Mouse (Mus musculus) MEL (cell line): ENCODE measurements around the gene Gm27029. TPM values are rescaled to one million over a fixed set of nuclear protein-coding genes. Genes with fewer than 3 reads are reported as not detected.
A peak's percentile ranks its signal among the peaks of the same experiment; 100 is the strongest.

ENCODE experiments used
- DNase-seq: peaks from one replicate; pipeline ENCODE4 v3.0.0; 2011; ENCODE audit warnings: low read depth, low spot score
- H3K27ac ChIP-seq: 2 replicates; pipeline ENCODE4 v1.5.1; 2012; ENCODE audit warnings: low read depth, mild to moderate bottlenecking, control low read depth, low read length, moderate library complexity; ENCODE audit not compliant: control insufficient read depth
- H3K27me3 ChIP-seq, 2 experiments: fragments of 150-350 bp in 1 of 2; sonication (generic) in 1 of 2; 2 replicates each; pipeline ENCODE4 v1.6.1; 2012; ENCODE audit warnings: low read length in 2 of 2, mild to moderate bottlenecking in 2 of 2, improper control_type of control experiment in 1 of 2, moderate library complexity in 1 of 2; ENCODE audit not compliant: insufficient read depth in 2 of 2, control insufficient read depth in 1 of 2
- H3K36me3 ChIP-seq, 2 experiments: 2 replicates each; pipeline ENCODE4 v1.6.1; 2012 to 2014; ENCODE audit warnings: low read length in 2 of 2, improper control_type of control experiment in 1 of 2, inconsistent platforms in 1 of 2, mild to moderate bottlenecking in 1 of 2; ENCODE audit not compliant: insufficient read depth in 2 of 2, control insufficient read depth in 1 of 2
- H3K4me1 ChIP-seq, 2 experiments: fragments of 150-350 bp in 1 of 2; sonication (generic) in 1 of 2; 2 replicates each; pipeline ENCODE4 v1.6.1; 2012; ENCODE audit warnings: low read length in 2 of 2, improper control_type of control experiment in 1 of 2, mild to moderate bottlenecking in 1 of 2; ENCODE audit not compliant: insufficient read depth in 2 of 2, control insufficient read depth in 1 of 2
- H3K4me3 ChIP-seq, 2 experiments: fragments of 150-350 bp in 1 of 2; sonication (generic) in 1 of 2; 2 replicates each; pipeline ENCODE4 v1.5.1; 2012; ENCODE audit warnings: low read depth in 2 of 2, low read length in 2 of 2, mild to moderate bottlenecking in 2 of 2, moderate library complexity in 2 of 2, control low read depth in 1 of 2, improper control_type of control experiment in 1 of 2; ENCODE audit not compliant: control insufficient read depth in 1 of 2, insufficient read depth in 1 of 2
- H3K79me2 ChIP-seq: 2 replicates; pipeline ENCODE4 v1.6.1; 2012; ENCODE audit warnings: mild to moderate bottlenecking, low read length, moderate library complexity; ENCODE audit not compliant: control insufficient read depth, poor library complexity, insufficient read depth
- H3K9ac ChIP-seq: 2 replicates; pipeline ENCODE4 v1.6.1; 2012; ENCODE audit warnings: low read depth, mild to moderate bottlenecking, control low read depth, low read length, moderate library complexity; ENCODE audit not compliant: control insufficient read depth, poor library complexity, severe bottlenecking
- H3K9me3 ChIP-seq: fragments of 150-350 bp; sonication (generic); replicated peaks from 2 replicates; pipeline ENCODE4 v1.6.1; 2012; ENCODE audit warnings: mild to moderate bottlenecking, low read length, improper control_type of control experiment, moderate library complexity; ENCODE audit not compliant: insufficient read depth
- BHLHE40 ChIP-seq: IDR thresholded peaks from 2 replicates; pipeline ENCODE4 v1.6.1; 2012; ENCODE audit warnings: low read depth, mild to moderate bottlenecking, inconsistent platforms, low read length, improper control_type of control experiment, borderline replicate concordance
- CHD1 ChIP-seq: IDR thresholded peaks from 2 replicates; pipeline ENCODE4 v1.6.1; 2012; ENCODE audit warnings: low read depth, mild to moderate bottlenecking, inconsistent platforms, low read length, improper control_type of control experiment
- CTCF ChIP-seq, 3 experiments: IDR thresholded peaks in 2 of 3; conservative IDR thresholded peaks in 1 of 3; 2 replicates each; pipeline ENCODE4 v1.5.1; 2011 to 2012; ENCODE audit warnings: low read length in 3 of 3, low read depth in 2 of 3, mild to moderate bottlenecking in 2 of 3, improper control_type of control experiment in 1 of 3, inconsistent platforms in 1 of 3, mixed read lengths in 1 of 3, moderate library complexity in 1 of 3; ENCODE audit not compliant: control insufficient read depth in 1 of 3, insufficient read depth in 1 of 3, poor library complexity in 1 of 3, severe bottlenecking in 1 of 3
- E2F4 ChIP-seq: IDR thresholded peaks from 2 replicates; pipeline ENCODE4 v1.6.1; 2011; ENCODE audit warnings: low read depth, low read length, improper control_type of control experiment, borderline replicate concordance
- ELF1 ChIP-seq: IDR thresholded peaks from 2 replicates; pipeline ENCODE4 v1.6.1; 2014; ENCODE audit warnings: low read depth, mild to moderate bottlenecking, inconsistent platforms, low read length, improper control_type of control experiment, moderate library complexity
- EP300 ChIP-seq, 2 experiments: IDR thresholded peaks; 2 replicates each; pipeline ENCODE4 v1.6.1; 2011; ENCODE audit warnings: improper control_type of control experiment in 2 of 2, low read length in 2 of 2, low read depth in 1 of 2, mild to moderate bottlenecking in 1 of 2
- ETS1 ChIP-seq: IDR thresholded peaks from 2 replicates; pipeline ENCODE4 v1.6.1; 2012; ENCODE audit warnings: low read depth, mild to moderate bottlenecking, inconsistent platforms, low read length, improper control_type of control experiment, moderate library complexity
- GABPA ChIP-seq: IDR thresholded peaks from 2 replicates; pipeline ENCODE4 v1.6.1; 2012; ENCODE audit warnings: low read depth, mild to moderate bottlenecking, inconsistent platforms, low read length, improper control_type of control experiment, moderate library complexity
- GATA1 ChIP-seq: IDR thresholded peaks from 2 replicates; pipeline ENCODE4 v1.6.1; 2011; ENCODE audit warnings: low read depth, low read length, improper control_type of control experiment
- HCFC1 ChIP-seq: IDR thresholded peaks from 2 replicates; pipeline ENCODE4 v1.6.1; 2012; ENCODE audit warnings: low read depth, mild to moderate bottlenecking, inconsistent platforms, low read length, improper control_type of control experiment, moderate library complexity
- JUND ChIP-seq: IDR thresholded peaks from 2 replicates; pipeline ENCODE4 v1.6.1; 2011; ENCODE audit warnings: low read depth, mild to moderate bottlenecking, improper control_type of control experiment, low read length
- KAT2A ChIP-seq: conservative IDR thresholded peaks from 2 replicates; pipeline ENCODE4 v1.6.1; 2012; ENCODE audit warnings: low read depth, low read length, improper control_type of control experiment, inconsistent platforms
- MAX ChIP-seq: IDR thresholded peaks from 2 replicates; pipeline ENCODE4 v1.6.1; 2011; ENCODE audit warnings: low read length, improper control_type of control experiment
- MAZ ChIP-seq: IDR thresholded peaks from 2 replicates; pipeline ENCODE4 v1.6.1; 2012; ENCODE audit warnings: low read depth, mild to moderate bottlenecking, inconsistent platforms, low read length, improper control_type of control experiment
- MEF2A ChIP-seq: IDR thresholded peaks from 2 replicates; pipeline ENCODE4 v1.6.1; 2014; ENCODE audit warnings: low read depth, mild to moderate bottlenecking, inconsistent platforms, low read length, improper control_type of control experiment; ENCODE audit not compliant: poor library complexity, insufficient replicate concordance, severe bottlenecking; ENCODE audit errors: extremely low read depth
- MXI1 ChIP-seq: IDR thresholded peaks from 2 replicates; pipeline ENCODE4 v1.6.1; 2011; ENCODE audit warnings: mild to moderate bottlenecking, low read depth, low read length, improper control_type of control experiment
- MYB ChIP-seq: IDR thresholded peaks from 2 replicates; pipeline ENCODE4 v1.6.1; 2011; ENCODE audit warnings: mild to moderate bottlenecking, low read depth, low read length, improper control_type of control experiment
- MYC ChIP-seq: IDR thresholded peaks from 2 replicates; pipeline ENCODE4 v1.6.1; 2011; ENCODE audit warnings: low read depth, mild to moderate bottlenecking, low read length, improper control_type of control experiment, moderate library complexity
- NRF1 ChIP-seq: IDR thresholded peaks from 2 replicates; pipeline ENCODE4 v1.6.1; 2014; ENCODE audit warnings: low read depth, mild to moderate bottlenecking, inconsistent platforms, low read length, improper control_type of control experiment, moderate library complexity; ENCODE audit not compliant: poor library complexity, insufficient read depth, severe bottlenecking
- POLR2A ChIP-seq, 2 experiments: IDR thresholded peaks; 2 replicates each; pipeline ENCODE4 v1.6.1; 2011 to 2012; ENCODE audit warnings: low read length in 2 of 2, mild to moderate bottlenecking in 2 of 2, control low read depth in 1 of 2, improper control_type of control experiment in 1 of 2, low read depth in 1 of 2, moderate library complexity in 1 of 2; ENCODE audit not compliant: control insufficient read depth in 1 of 2, insufficient read depth in 1 of 2, poor library complexity in 1 of 2
- POLR2AphosphoS2 ChIP-seq: IDR thresholded peaks from 2 replicates; pipeline ENCODE4 v1.6.1; 2011; ENCODE audit warnings: low read length, improper control_type of control experiment
- POLR2AphosphoS5 ChIP-seq: IDR thresholded peaks from 2 replicates; pipeline ENCODE4 v1.6.1; 2012; ENCODE audit warnings: low read depth, borderline replicate concordance, mild to moderate bottlenecking, inconsistent platforms, low read length, moderate library complexity, mixed read lengths
- RAD21 ChIP-seq: IDR thresholded peaks from 2 replicates; pipeline ENCODE4 v1.6.1; 2011; ENCODE audit warnings: mild to moderate bottlenecking, low read depth, low read length, improper control_type of control experiment
- RCOR1 ChIP-seq: IDR thresholded peaks from 2 replicates; pipeline ENCODE4 v1.6.1; 2012; ENCODE audit warnings: low read depth, mild to moderate bottlenecking, inconsistent platforms, low read length, improper control_type of control experiment
- SIN3A ChIP-seq: IDR thresholded peaks from 2 replicates; pipeline ENCODE4 v1.6.1; 2012; ENCODE audit warnings: low read length, improper control_type of control experiment, inconsistent platforms
- SMC3 ChIP-seq: IDR thresholded peaks from 2 replicates; pipeline ENCODE4 v1.6.1; 2011; ENCODE audit warnings: low read depth, low read length, improper control_type of control experiment
- TAL1 ChIP-seq: IDR thresholded peaks from 2 replicates; pipeline ENCODE4 v1.6.1; 2012; ENCODE audit warnings: mild to moderate bottlenecking, inconsistent platforms, low read length, moderate library complexity, mixed read lengths
- TBP ChIP-seq: IDR thresholded peaks from 2 replicates; pipeline ENCODE4 v1.8.0; 2011; ENCODE audit warnings: low read depth, low read length, improper control_type of control experiment
- TCF12 ChIP-seq: IDR thresholded peaks from 2 replicates; pipeline ENCODE4 v1.6.1; 2014; ENCODE audit warnings: low read depth, mild to moderate bottlenecking, inconsistent platforms, low read length, improper control_type of control experiment, moderate library complexity
- UBTF ChIP-seq: IDR thresholded peaks from 2 replicates; pipeline ENCODE4 v1.6.1; 2012; ENCODE audit warnings: low read depth, mild to moderate bottlenecking, inconsistent platforms, low read length, improper control_type of control experiment, moderate library complexity, borderline replicate concordance; ENCODE audit not compliant: insufficient read depth
- USF1 ChIP-seq: IDR thresholded peaks from 2 replicates; pipeline ENCODE4 v1.6.1; 2014; ENCODE audit warnings: low read depth, mild to moderate bottlenecking, inconsistent platforms, low read length, improper control_type of control experiment, moderate library complexity
- USF2 ChIP-seq, 2 experiments: IDR thresholded peaks; 2 replicates each; pipeline ENCODE4 v1.6.1; 2011 to 2012; ENCODE audit warnings: improper control_type of control experiment in 2 of 2, low read length in 2 of 2, borderline replicate concordance in 1 of 2, inconsistent platforms in 1 of 2, low read depth in 1 of 2, mild to moderate bottlenecking in 1 of 2; ENCODE audit not compliant: insufficient read depth in 1 of 2
- ZC3H11A ChIP-seq: IDR thresholded peaks from 2 replicates; pipeline ENCODE4 v1.6.1; 2012; ENCODE audit warnings: low read depth, mild to moderate bottlenecking, inconsistent platforms, low read length, improper control_type of control experiment
- ZMIZ1 ChIP-seq: IDR thresholded peaks from 2 replicates; pipeline ENCODE4 v1.6.1; 2012; ENCODE audit warnings: low read depth, mild to moderate bottlenecking, inconsistent platforms, low read length, improper control_type of control experiment, moderate library complexity
- ZNF384 ChIP-seq: IDR thresholded peaks from 2 replicates; pipeline ENCODE4 v1.6.1; 2012; ENCODE audit warnings: low read depth, mild to moderate bottlenecking, inconsistent platforms, low read length, improper control_type of control experiment
- polyA plus RNA-seq, 2 experiments: library from polyadenylated mRNA; stranded (reverse) in 1 of 2; unstranded in 1 of 2; fragments of >175 nt in 1 of 2; fragments of >200 nt in 1 of 2; gene quantifications; 2 replicates each; pipeline versions ENCODE4 v1.2.1 to v1.2.4; 2012; ENCODE audit warnings: low replicate concordance in 2 of 2, low read depth in 1 of 2; ENCODE audit not compliant: insufficient read length in 2 of 2, insufficient read depth in 1 of 2, missing spikeins in 1 of 2
- total RNA-seq: library from RNA; depleted of rRNA; stranded (reverse); fragments of 300-350 nt; gene quantifications from 2 replicates; pipeline ENCODE4 v1.2.3, GENCODE M21; 2012

The Gm27029 gene
- total and polyA plus RNA-seq, 3 experiments, result 4.2 to 6.8 TPM; not detected in 1

DNA sequence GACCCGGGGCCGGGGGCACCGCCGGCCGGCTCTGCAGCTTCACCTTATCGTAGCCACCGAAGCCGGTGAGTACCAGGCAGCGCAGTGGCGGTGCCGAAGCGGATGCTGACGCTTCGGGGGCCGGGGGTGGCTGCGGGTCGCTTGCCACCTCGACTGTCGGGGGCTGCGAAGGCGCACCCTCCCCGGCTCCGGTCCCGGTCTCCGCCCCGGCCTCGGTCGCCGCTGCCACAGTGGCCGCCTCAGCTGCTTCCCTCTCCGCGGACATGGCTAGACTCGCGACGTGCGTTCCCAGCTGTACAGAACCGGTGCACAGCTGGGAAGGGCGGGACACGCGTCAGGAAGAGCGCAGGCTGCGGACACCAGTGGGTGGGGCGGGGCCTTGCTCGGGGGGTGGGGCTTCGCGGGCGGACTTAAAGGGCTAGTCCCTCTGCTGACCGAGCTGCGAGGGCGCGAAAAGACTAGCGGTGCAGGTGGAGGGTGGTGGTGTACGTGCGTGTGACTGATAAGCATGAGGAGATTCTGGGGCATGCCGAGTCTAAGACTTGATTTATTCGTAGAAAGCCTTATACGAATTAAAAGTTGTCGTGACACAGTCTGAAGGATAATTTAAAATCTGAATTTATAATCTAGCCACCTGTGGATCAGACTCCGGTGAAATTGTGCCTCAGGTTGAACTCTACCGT, 41.4 kb upstream of the Gm27029 start, which contains the start of gene Vat1:
TSS of gene Vat1 (minus strand) at position 362 of the 683 bp plus-strand sequence.
- H3K4me3 ChIP-seq, result peak within 1 kb of the TSS; percentile 70 to 84
- H3K9ac ChIP-seq, result peak within 1 kb of the TSS; percentile 78
- H3K79me2 ChIP-seq, result peaks cover 6% of the 10 kb centered on the region; the same call in 1 of the 2 replicates
- H3K9me3 ChIP-seq, result no peaks in the 10 kb centered on the region
- H3K4me1 ChIP-seq, result peaks cover 12 to 33% of the 10 kb centered on the region in 2 experiments
- H3K27me3 ChIP-seq, result no peaks in the 10 kb centered on the region
- H3K27ac ChIP-seq, result peak within 1 kb of the TSS; percentile 82
- peaks cover 0 to 27% of the 10 kb centered on the region in 2 experiments; a peak in 3 of 4 replicates for H3K36me3 ChIP-seq
- DNase-seq, result peak; percentile 89
- TF ChIP-seq TAL1 (peak; percentile 34), USF2 (IDR thresholded peaks at IDR 0.05; ENCODE audit: borderline replicate concordance in 1 of 2, insufficient read depth in 1 of 2, low read depth in 1 of 2, low read length in 2 of 2) (no peak), MYC (0 out of 2 replicates have a peak, but pooled peaks have one; percentile 17), NRF1 (peak; percentile 23; the same call in 1 of the 2 replicates), MEF2A (no peak), POLR2A (IDR thresholded peaks at IDR 0.05; ENCODE audit: control insufficient read depth in 1 of 2, insufficient read depth in 1 of 2, low read depth in 1 of 2, low read length in 2 of 2, poor library complexity in 1 of 2) (peak; percentile 34 to 38; a peak in 1 of 4 replicates), TCF12 (peak; percentile 68), RCOR1 (peak; percentile 64), ELF1 (0 out of 2 replicates have a peak, but pooled peaks have one; percentile 51), EP300 (IDR thresholded peaks at IDR 0.05; ENCODE audit: low read depth in 1 of 2, low read length in 2 of 2) (peak in 1 of 2 experiments; percentile 13; a peak in 1 of 4 replicates), BHLHE40 (0 out of 2 replicates have a peak, but pooled peaks have one; percentile 41), ZC3H11A (no peak), ZNF384 (no peak), RAD21 (no peak), TBP (no peak), SIN3A (peak; percentile 79; the same call in 1 of the 2 replicates), USF1 (no peak), CHD1 (no peak), KAT2A (no peak), CTCF (IDR thresholded peaks at IDR 0.05 in 2 of 3, conservative IDR thresholded peaks at IDR 0.05 in 1 of 3; ENCODE audit: control insufficient read depth in 1 of 3, insufficient read depth in 1 of 3, low read depth in 2 of 3, low read length in 3 of 3, poor library complexity in 1 of 3, severe bottlenecking in 1 of 3) (no peak; a peak in 1 of 6 replicates), POLR2AphosphoS5 (no peak), ZMIZ1 (no peak), SMC3 (no peak), HCFC1 (peak; percentile 52), GATA1 (peak; percentile 22; the same call in 1 of the 2 replicates), UBTF (peak; percentile 48; the same call in 1 of the 2 replicates), E2F4 (peak; percentile 92), MXI1 (peak; percentile 81), JUND (no peak), MAX (peak; percentile 19), MAZ (peak; percentile 56; the same call in 1 of the 2 replicates), ETS1 (peak; percentile 78), POLR2AphosphoS2 (no peak; the same call in 1 of the 2 replicates), MYB (no peak), GABPA (no peak)
